Mouse (Mus musculus): ENCODE results near the gene Tmem251. TPM values are rescaled to one million over a fixed set of nuclear protein-coding genes. Genes with fewer than 3 reads are reported as not detected.
A peak's percentile ranks its signal among the peaks of the same experiment; 100 is the strongest.

Gene Tmem251
- polyA plus RNA-seq, 1 experiment from 2014 or later, result 13.3 TPM

GRCm38 (mm10) chr12:102714116-102714515, 29.4 kb upstream of the Tmem251 start:
- Histone ChIP-seq H3K4me3 (replicated peaks) (no peak overlapping the region), H3K9me3 (no peaks in the 10 kb centered on the region), H3K36me3 (no peaks in the 10 kb centered on the region), H3K27me3 (no peaks in the 10 kb centered on the region), H3K27ac (no peak overlapping the region), H3K4me1 (replicated peaks) (no peaks in the 10 kb centered on the region), H3K4me2 (replicated peaks) (no peak overlapping the region), H3K9ac (replicated peaks) (no peak overlapping the region)
- WGBS, result 79% methylated on average over 2 of the region's 2 CpGs
- ATAC-seq, result no peak

- WGBS, result 81% methylated on average over 10 of the region's 10 CpGs
- ATAC-seq, result no peak
These were observed 28.7 kb upstream of the Tmem251 start for GRCm38 (mm10) chr12:102714654-102715395.

GRCm38 (mm10) chr12:102719552-102720315, 23.8 kb upstream of the Tmem251 start:
- no peaks in the 10 kb centered on the region for H3K36me3 ChIP-seq
- 30% methylated on average over 13 of the region's 13 CpGs for WGBS
- H3K27me3 ChIP-seq, result no peaks in the 10 kb centered on the region
- H3K9me3 ChIP-seq, result no peaks in the 10 kb centered on the region
- no peak overlapping the region for H3K27ac ChIP-seq
- peak; percentile 83 for ATAC-seq
- H3K9ac ChIP-seq (replicated peaks), result no peak overlapping the region
- no peak overlapping the region; the same call in 1 of the 2 replicates for H3K4me3 ChIP-seq (replicated peaks)
- H3K4me1 ChIP-seq (replicated peaks), result no peaks in the 10 kb centered on the region
- H3K4me2 ChIP-seq (replicated peaks), result peak overlapping the region; percentile 18; the same call in 1 of the 2 replicates

More at GRCm38 (mm10) chr12:102714654-102715395, 28.7 kb upstream of the Tmem251 start:
- Histone ChIP-seq H3K4me3 (replicated peaks) (no peak overlapping the region), H3K9me3 (no peaks in the 10 kb centered on the region), H3K9ac (replicated peaks) (no peak overlapping the region), H3K27me3 (no peaks in the 10 kb centered on the region), H3K4me2 (replicated peaks) (no peak overlapping the region), H3K36me3 (no peaks in the 10 kb centered on the region), H3K4me1 (replicated peaks) (no peaks in the 10 kb centered on the region), H3K27ac (no peak overlapping the region)

- H3K4me1 ChIP-seq (replicated peaks), result no peaks in the 10 kb centered on the region
- no peak overlapping the region for H3K9ac ChIP-seq (replicated peaks)
- H3K9me3 ChIP-seq, result no peaks in the 10 kb centered on the region
- H3K27ac ChIP-seq, result no peak overlapping the region
- H3K4me2 ChIP-seq (replicated peaks), result no peak overlapping the region
- no peaks in the 10 kb centered on the region for H3K27me3 ChIP-seq
- no peaks in the 10 kb centered on the region for H3K36me3 ChIP-seq
- peak; percentile 32; the same call in 1 of the 2 replicates for ATAC-seq
- H3K4me3 ChIP-seq (replicated peaks), result no peak overlapping the region
- 63% methylated on average over 11 of the region's 11 CpGs for WGBS
These were observed 21.1 kb upstream of the Tmem251 start for GRCm38 (mm10) chr12:102722451-102722850.

- H3K4me1 ChIP-seq (replicated peaks), result no peaks in the 10 kb centered on the region
- no peak overlapping the region for H3K4me2 ChIP-seq (replicated peaks)
- no peak overlapping the region for H3K4me3 ChIP-seq (replicated peaks)
- H3K9me3 ChIP-seq, result no peaks in the 10 kb centered on the region
- no peak overlapping the region for H3K27ac ChIP-seq
- H3K9ac ChIP-seq (replicated peaks), result no peak overlapping the region
- ATAC-seq, result no peak
- no peaks in the 10 kb centered on the region for H3K27me3 ChIP-seq
- 58% methylated on average over 8 of the region's 8 CpGs for WGBS
- H3K36me3 ChIP-seq, result no peaks in the 10 kb centered on the region
These were observed 20.6 kb upstream of the Tmem251 start for GRCm38 (mm10) chr12:102722966-102723365.

- Histone ChIP-seq H3K36me3 (no peaks in the 10 kb centered on the region), H3K27me3 (no peaks in the 10 kb centered on the region), H3K9me3 (no peaks in the 10 kb centered on the region), H3K4me2 (replicated peaks) (no peak overlapping the region), H3K9ac (replicated peaks) (no peak overlapping the region), H3K4me1 (replicated peaks) (no peaks in the 10 kb centered on the region), H3K27ac (no peak overlapping the region), H3K4me3 (replicated peaks) (no peak overlapping the region)
- WGBS, result 88% methylated on average over 6 of the region's 6 CpGs
- ATAC-seq, result no peak
These were observed 19.7 kb upstream of the Tmem251 start for GRCm38 (mm10) chr12:102723861-102724260.

- 96% methylated on average over 6 of the region's 6 CpGs for WGBS
- Histone ChIP-seq H3K36me3 (no peaks in the 10 kb centered on the region), H3K4me1 (replicated peaks) (peaks cover 7% of the 10 kb centered on the region), H3K27me3 (no peaks in the 10 kb centered on the region), H3K9me3 (no peaks in the 10 kb centered on the region), H3K4me3 (replicated peaks) (no peak overlapping the region), H3K4me2 (replicated peaks) (no peak overlapping the region), H3K9ac (replicated peaks) (no peak overlapping the region), H3K27ac (no peak overlapping the region)
- ATAC-seq, result no peak
These were observed 18.4 kb upstream of the Tmem251 start for GRCm38 (mm10) chr12:102725146-102725545.

- H3K27ac ChIP-seq, result no peak overlapping the region
- no peaks in the 10 kb centered on the region for H3K36me3 ChIP-seq
- no peaks in the 10 kb centered on the region for H3K27me3 ChIP-seq
- no peak for ATAC-seq
- H3K9ac ChIP-seq (replicated peaks), result no peak overlapping the region
- H3K9me3 ChIP-seq, result no peaks in the 10 kb centered on the region
- H3K4me2 ChIP-seq (replicated peaks), result no peak overlapping the region
- H3K4me3 ChIP-seq (replicated peaks), result no peak overlapping the region
- peaks cover 12% of the 10 kb centered on the region for H3K4me1 ChIP-seq (replicated peaks)
- 85% methylated on average over 7 of the region's 7 CpGs for WGBS
These were observed 17.8 kb upstream of the Tmem251 start for GRCm38 (mm10) chr12:102725761-102726175.

GRCm38 (mm10) chr12:102729855-102730797, 13.4 kb upstream of the Tmem251 start:
- H3K9me3 ChIP-seq, result no peaks in the 10 kb centered on the region
- H3K27me3 ChIP-seq, result no peaks in the 10 kb centered on the region
- no peaks in the 10 kb centered on the region for H3K36me3 ChIP-seq
- H3K9ac ChIP-seq (replicated peaks), result peak overlapping the region; percentile 44
- peaks cover 24% of the 10 kb centered on the region for H3K4me1 ChIP-seq (replicated peaks)
- peak overlapping the region; percentile 23 for H3K4me3 ChIP-seq (replicated peaks)
- 30% methylated on average over 26 of the region's 26 CpGs for WGBS
- H3K4me2 ChIP-seq (replicated peaks), result peak overlapping the region; percentile 46
- peak overlapping the region; percentile 90 for H3K27ac ChIP-seq
- ATAC-seq, result peak; percentile 99

- Histone ChIP-seq H3K27me3 (no peaks in the 10 kb centered on the region), H3K4me2 (replicated peaks) (peak overlapping the region; percentile 46), H3K4me1 (replicated peaks) (peaks cover 24% of the 10 kb centered on the region), H3K27ac (peak overlapping the region; percentile 90), H3K9ac (replicated peaks) (peak overlapping the region; percentile 15), H3K4me3 (replicated peaks) (peak overlapping the region; percentile 23), H3K36me3 (no peaks in the 10 kb centered on the region), H3K9me3 (no peaks in the 10 kb centered on the region)
- 34% methylated on average over 16 of the region's 16 CpGs for WGBS
- ATAC-seq, result peak; percentile 62
These were observed 12.6 kb upstream of the Tmem251 start for GRCm38 (mm10) chr12:102730798-102731619.

- Histone ChIP-seq H3K27me3 (no peaks in the 10 kb centered on the region), H3K36me3 (no peaks in the 10 kb centered on the region), H3K9ac (replicated peaks) (no peak overlapping the region), H3K27ac (no peak overlapping the region), H3K4me2 (replicated peaks) (no peak overlapping the region), H3K4me3 (replicated peaks) (no peak overlapping the region), H3K4me1 (replicated peaks) (peaks cover 24% of the 10 kb centered on the region), H3K9me3 (no peaks in the 10 kb centered on the region)
- 8% methylated on average over 5 of the region's 5 CpGs for WGBS
- ATAC-seq, result no peak
These were observed 10.2 kb upstream of the Tmem251 start for GRCm38 (mm10) chr12:102733381-102733780.
